Mouse (Mus musculus): ENCODE results near the gene Micu1. TPM values are rescaled to one million over a fixed set of nuclear protein-coding genes. Genes with fewer than 3 reads are reported as not detected.
"Not testable (repeated sequence)": the region's sequence is repeated elsewhere in the genome, so short reads cannot be mapped to it uniquely, and the experiment has no call there.

Gene Micu1
- 10 to 100 TPM; 94.0 to 99.5 TPM for total RNA-seq (2021)

GRCm38 (mm10) chr10:59702207-59703032 is at the start of gene Micu1:
TSS of gene Micu1 (plus strand) at chr10:59702477.
- peak; percentile 82 to 91 for DNase-seq (ENCODE audit: extremely low spot score in 1 of 2, low spot score in 1 of 2)

GRCm38 (mm10) chr10:59656799-59657198 is 45.5 kb upstream of the Micu1 start:
- DNase-seq (ENCODE audit: extremely low spot score in 1 of 2, low spot score in 1 of 2) = no peak

GRCm38 (mm10) chr10:59664765-59665164 is 37.5 kb upstream of the Micu1 start:
- no peak for DNase-seq (ENCODE audit: extremely low spot score in 1 of 2, low spot score in 1 of 2)

GRCm38 (mm10) chr10:59665503-59666291 is 36.6 kb upstream of the Micu1 start:
- DNase-seq (ENCODE audit: extremely low spot score in 1 of 2, low spot score in 1 of 2) = no peak

GRCm38 (mm10) chr10:59667377-59667776 is 34.9 kb upstream of the Micu1 start:
- no peak for DNase-seq (ENCODE audit: extremely low spot score in 1 of 2, low spot score in 1 of 2)

- DNase-seq (ENCODE audit: extremely low spot score in 1 of 2, low spot score in 1 of 2) = no peak
These were observed 33.8 kb upstream of the Micu1 start for GRCm38 (mm10) chr10:59668491-59668890.

- no peak for DNase-seq (ENCODE audit: extremely low spot score in 1 of 2, low spot score in 1 of 2)
These were observed 24.4 kb upstream of the Micu1 start for GRCm38 (mm10) chr10:59677836-59678235.

GRCm38 (mm10) chr10:59679189-59679588 is 23.1 kb upstream of the Micu1 start:
- no peak for DNase-seq (ENCODE audit: extremely low spot score in 1 of 2, low spot score in 1 of 2)

GRCm38 (mm10) chr10:59685586-59685985 is 16.7 kb upstream of the Micu1 start:
- DNase-seq (ENCODE audit: extremely low spot score in 1 of 2, low spot score in 1 of 2) = not testable (repeated sequence)

GRCm38 (mm10) chr10:59687126-59687525 is 15.2 kb upstream of the Micu1 start:
- no peak for DNase-seq (ENCODE audit: extremely low spot score in 1 of 2, low spot score in 1 of 2)

GRCm38 (mm10) chr10:59689836-59690235 is 12.4 kb upstream of the Micu1 start:
- no peak for DNase-seq (ENCODE audit: extremely low spot score in 1 of 2, low spot score in 1 of 2)

- DNase-seq (ENCODE audit: extremely low spot score in 1 of 2, low spot score in 1 of 2) = no peak
These were observed 9.8 kb upstream of the Micu1 start for GRCm38 (mm10) chr10:59692441-59692840.

- no peak for DNase-seq (ENCODE audit: extremely low spot score in 1 of 2, low spot score in 1 of 2)
These were observed 8.2 kb upstream of the Micu1 start for GRCm38 (mm10) chr10:59694104-59694503.

- no peak for DNase-seq (ENCODE audit: extremely low spot score in 1 of 2, low spot score in 1 of 2)
These were observed 2.8 kb upstream of the Micu1 start for GRCm38 (mm10) chr10:59699516-59699915.

- no peak for DNase-seq (ENCODE audit: extremely low spot score in 1 of 2, low spot score in 1 of 2)
These were observed 472 bp upstream of the Micu1 start for GRCm38 (mm10) chr10:59701805-59702204.

- no peak for DNase-seq (ENCODE audit: extremely low spot score in 1 of 2, low spot score in 1 of 2)
These were observed 933 bp downstream of the Micu1 start for GRCm38 (mm10) chr10:59703060-59703760.

- no peak for DNase-seq (ENCODE audit: extremely low spot score in 1 of 2, low spot score in 1 of 2)
These were observed 4.8 kb downstream of the Micu1 start for GRCm38 (mm10) chr10:59706991-59707546.

- no peak for DNase-seq (ENCODE audit: extremely low spot score in 1 of 2, low spot score in 1 of 2)
These were observed 5.3 kb downstream of the Micu1 start for GRCm38 (mm10) chr10:59707595-59707994.

- peak in 1 of 2 experiments; percentile 29 for DNase-seq (ENCODE audit: extremely low spot score in 1 of 2, low spot score in 1 of 2)
These were observed 7.0 kb downstream of the Micu1 start for GRCm38 (mm10) chr10:59709281-59709680.

GRCm38 (mm10) chr10:59710246-59710645 is 8.0 kb downstream of the Micu1 start:
- DNase-seq (ENCODE audit: extremely low spot score in 1 of 2, low spot score in 1 of 2) = peak in 1 of 2 experiments; percentile 15

- no peak for DNase-seq (ENCODE audit: extremely low spot score in 1 of 2, low spot score in 1 of 2)
These were observed 9.8 kb downstream of the Micu1 start for GRCm38 (mm10) chr10:59712062-59712461.
